Mouse (Mus musculus): ENCODE measurements around the gene Ift20.
"Not testable (repeated sequence)": the region's sequence is repeated elsewhere in the genome, so short reads cannot be mapped to it uniquely, and the experiment has no call there.

DNA sequence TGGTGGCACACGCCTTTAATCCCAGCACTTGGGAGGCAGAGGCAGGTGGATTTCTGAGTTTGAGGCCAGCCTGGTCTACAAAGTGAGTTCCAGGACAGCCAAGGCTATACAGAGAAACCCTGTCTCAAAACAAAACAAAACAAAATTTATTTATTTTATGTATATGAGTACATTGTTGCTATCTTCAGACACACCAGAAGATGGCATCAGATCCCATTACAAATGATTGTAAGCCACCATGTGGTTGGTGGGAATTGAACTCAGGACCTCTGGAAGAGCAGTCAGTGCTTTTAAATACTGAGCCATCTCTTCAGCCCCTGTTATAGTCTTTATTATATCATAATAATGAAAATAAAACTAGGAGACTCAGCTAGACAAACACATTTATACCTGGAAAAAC, 51.5 kb downstream of the Ift20 start:
- TF ChIP-seq CTCF (IDR thresholded peaks at IDR 0.05; ENCODE audit: borderline replicate concordance, insufficient read depth, low read length); POLR2A (IDR thresholded peaks at IDR 0.05; ENCODE audit: low read depth, low read length): not testable (repeated sequence)
